Mouse (Mus musculus): ENCODE measurements at regions not wholly inside any gene's neighbourhood (a gene's known extent, or its start where the extent isn't known, plus 50 kb on each side); places are given as distances from the start of the nearest gene placed in this dataset.

DNA sequence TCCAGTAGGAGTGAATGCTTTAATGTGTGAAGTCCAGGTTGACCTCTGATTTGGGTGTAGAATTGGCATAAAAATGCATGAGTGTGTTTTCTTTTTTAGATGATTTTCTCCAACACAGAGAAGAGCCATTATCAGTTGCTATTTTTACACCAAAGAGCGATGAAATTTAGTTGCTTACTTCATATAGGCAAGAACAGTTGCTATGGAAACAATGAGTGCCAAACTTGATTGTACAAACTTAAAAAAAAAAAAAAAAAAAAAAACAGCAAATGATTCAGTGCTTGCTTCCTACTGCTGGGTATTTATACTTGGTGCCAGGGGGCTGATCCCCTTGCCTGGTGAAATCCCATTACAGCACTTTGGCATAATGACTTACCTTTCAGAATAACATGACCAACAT lies 268.0 kb downstream of the Sec23a start:
- in situ Hi-C loops (cut with MboI, MseI) = no loop called here

DNA sequence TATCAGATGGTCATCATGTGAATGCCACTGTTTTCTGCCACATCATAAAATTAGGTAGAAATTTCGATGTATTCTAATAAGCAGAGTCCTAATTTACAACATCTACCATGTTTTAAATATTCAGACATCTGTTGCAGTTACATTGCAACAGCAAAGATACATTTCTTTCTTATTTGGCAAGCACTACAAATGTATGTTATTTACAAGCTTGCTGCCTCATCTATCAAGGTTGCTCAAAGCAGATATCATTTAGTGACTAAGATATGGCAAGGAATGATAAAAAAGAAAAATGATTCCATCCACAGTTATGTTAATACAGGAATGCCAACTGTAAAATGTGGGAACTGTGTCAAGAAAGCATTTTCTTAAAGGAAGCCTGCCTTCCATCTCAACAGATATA lies 283.7 kb downstream of the Sec23a start:
- in situ Hi-C loops (cut with MboI, MseI) = no loop called here

DNA sequence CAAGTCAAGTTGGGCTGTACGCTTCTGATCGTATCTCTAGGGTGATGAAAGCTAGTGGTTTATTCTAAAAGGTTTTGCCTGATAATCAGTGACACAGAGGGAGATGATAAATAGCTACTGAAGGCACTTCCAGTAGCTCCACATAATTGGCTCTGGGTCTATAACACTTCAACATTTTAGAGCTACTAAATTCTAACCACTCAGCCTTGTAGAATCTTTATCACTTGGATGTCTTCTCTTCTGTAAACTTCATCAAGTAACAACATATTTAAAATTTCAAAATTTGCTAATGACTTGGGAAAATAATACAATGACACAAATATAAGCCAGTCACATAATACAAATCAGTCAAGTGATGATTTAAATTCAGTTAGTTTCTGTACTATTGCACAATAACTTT lies 284.3 kb downstream of the Sec23a start:
- in situ Hi-C loops (cut with MboI, MseI) = no loop called here

DNA sequence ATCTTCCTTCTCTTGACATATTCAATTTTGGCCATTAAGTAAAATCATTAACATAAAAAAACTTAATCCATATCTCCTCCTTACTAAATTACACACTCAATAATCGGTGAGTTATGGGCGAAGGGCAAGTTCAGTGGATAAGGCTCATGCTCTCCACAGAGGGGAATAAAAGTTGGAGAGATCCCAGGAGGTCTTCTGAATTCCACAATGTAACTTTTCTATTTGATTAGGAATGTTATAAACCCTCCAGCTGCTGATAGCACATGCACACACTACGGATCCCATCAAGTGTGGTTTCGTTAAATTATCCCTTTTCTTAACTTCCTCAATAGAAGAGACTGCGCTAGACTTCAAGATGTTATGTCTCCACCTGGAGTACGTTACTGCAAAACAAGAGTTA lies 293.9 kb downstream of the Sec23a start:
- in situ Hi-C loops (cut with MboI, MseI) = no loop called here

DNA sequence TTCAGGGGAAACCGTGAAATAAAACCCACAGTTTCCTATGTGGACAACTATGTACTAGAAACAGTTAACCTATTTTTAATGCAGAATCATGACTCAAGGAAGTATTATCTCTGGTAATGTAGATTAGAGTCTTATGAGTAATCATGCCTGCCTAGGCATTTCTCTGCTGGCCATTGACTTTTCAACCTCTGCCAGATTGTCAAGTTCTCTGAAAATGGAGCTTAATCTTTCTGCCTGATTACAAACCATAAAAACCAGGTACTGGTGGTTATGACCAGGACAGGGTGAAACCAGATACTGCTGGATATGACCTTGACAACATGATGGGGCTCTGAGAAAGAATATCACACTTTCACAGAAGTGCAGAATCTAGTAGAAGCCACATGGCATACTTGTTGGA lies 297.6 kb downstream of the Sec23a start:
- in situ Hi-C loops (cut with MboI, MseI) = loop anchor here in 1 of 2 experiments (5.0 kb wide), 1 partner anchor 83 kb away; no protein-coding TSS in a partner anchor

DNA sequence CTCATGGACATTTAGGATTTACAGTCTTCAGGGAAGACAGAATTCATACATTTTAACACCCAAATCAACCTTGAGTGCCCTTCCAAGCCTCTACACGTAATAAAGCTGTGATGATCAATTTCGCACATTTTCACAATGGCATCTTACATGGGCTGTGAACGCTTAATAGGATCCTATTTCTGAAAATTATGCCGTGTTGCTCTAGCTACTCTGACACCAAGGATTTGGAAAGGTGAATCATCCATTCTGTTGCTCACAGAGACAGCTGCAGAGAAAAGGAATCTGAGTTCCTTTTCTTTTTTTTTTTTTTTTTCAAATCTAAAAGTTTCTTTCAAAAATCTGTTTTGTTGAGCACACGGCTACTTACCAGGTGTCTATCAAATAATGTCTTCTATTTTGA lies 316.1 kb downstream of the Sec23a start:
- in situ Hi-C loops (cut with MboI, MseI) = no loop called here

DNA sequence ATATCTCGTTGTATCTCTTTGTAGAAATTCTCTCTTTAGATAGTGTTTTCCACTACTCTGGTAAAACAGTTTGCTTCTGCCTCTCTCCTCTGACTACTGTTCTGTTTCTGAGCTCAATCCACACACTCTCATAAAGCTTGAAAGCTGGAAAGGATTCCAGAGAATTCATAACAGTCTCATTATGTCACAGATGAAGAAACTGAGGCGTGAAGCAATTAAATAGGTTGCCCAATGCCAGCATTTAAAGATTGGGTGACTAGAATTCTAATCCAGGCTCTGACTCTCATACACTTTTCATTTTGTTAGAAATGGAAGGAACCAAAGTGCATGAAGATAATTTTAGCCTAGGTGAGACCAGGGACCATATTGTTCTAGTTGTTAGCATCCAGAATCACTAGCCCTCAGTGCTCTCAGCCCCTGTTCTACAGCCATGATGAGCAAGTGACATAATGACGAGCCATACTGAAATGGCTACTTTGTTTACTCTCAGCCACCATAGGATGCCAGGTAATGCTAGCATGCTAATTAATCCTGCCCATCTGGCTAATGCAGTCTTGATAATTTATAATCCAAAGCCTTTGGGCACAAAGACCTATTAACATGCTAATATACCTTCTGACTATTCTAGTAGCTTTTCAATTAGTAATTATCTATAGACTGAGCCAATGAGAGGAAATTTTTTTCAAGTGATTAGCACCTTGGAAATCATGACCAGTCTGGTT lies 341.7 kb downstream of the Sec23a start:
- in situ Hi-C loops (cut with MboI, MseI) = no loop called here

DNA sequence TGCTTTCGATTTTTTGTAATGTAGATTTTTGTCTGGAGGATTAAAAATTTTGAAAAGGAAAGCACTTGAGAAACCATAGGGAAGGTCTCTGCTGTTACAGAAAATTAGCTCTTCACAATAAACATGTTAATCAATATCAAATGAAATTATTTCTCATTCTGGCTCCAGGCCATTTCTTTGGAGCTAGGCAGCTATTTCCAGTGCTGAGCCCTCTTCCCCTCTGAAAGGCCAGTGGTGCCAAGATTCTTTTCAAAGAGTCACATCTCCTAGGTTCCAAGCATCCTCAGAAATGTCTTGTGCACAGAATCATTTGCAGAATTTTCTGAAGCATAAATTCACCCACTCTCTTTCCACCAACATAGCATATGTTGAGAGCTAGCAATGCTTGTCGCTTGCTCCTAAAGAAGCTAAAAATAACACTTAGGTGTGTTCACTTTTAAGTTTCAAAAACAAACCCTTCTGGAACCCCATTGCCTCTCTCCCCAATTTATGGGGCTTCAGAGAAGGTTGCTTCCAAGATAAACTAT lies 357.2 kb downstream of the Sec23a start:
- in situ Hi-C loops (cut with MboI, MseI) = no loop called here

DNA sequence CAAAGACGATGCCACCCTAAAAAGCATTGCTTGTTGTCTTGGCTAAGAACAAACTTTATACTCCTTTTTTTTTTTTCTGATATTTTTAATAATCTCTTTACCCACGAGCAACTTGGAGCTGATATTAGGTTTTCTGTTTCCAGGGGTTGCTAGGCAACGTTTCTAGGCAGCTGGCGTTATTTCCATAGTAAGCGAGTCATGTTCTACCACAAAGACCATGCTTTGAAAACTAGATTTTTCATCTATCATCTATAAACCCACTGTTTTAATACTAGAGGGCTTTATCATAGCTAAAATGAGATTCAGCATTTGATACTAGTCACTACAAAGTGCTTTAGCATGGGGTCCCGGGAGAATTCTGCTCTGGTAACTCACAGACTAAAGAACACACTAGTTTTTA lies 358.1 kb downstream of the Sec23a start:
- in situ Hi-C loops (cut with MboI, MseI) = no loop called here

DNA sequence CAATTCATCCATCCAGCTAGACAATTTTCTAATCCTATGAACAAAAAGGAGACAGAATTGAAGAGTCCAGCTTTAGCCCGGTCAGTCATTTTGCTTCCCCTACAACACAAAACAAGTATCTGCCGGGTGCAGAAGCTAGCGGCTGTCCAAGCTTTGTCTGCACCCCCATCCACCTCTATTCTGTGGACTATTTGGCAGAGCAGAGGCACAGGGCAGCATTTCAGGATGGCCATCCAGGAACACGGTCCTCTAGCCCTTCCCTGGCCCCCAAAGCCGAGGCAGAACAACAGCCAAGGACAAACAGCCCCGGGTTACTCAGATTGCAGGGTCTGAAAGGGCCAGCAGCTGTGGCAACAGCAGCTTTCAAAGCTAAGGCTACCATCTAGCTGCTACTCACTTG lies 358.6 kb downstream of the Sec23a start:
- in situ Hi-C loops (cut with MboI, MseI) = no loop called here

DNA sequence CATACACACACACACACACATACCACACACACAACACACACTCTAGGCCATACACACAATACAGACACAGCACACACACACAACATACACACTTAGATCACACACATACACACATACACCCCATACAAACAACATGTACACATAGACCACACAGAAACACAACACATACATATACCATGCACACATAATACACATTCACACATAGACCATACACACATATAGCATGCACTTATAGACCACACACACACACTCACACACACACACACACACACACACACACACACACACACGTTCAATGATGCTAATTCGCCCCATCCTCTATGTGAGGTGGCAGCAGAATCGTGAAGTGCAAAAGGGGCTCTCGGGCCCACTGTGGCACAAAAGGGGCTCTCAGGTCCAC lies 359.1 kb downstream of the Sec23a start:
- in situ Hi-C loops (cut with MboI, MseI) = no loop called here

DNA sequence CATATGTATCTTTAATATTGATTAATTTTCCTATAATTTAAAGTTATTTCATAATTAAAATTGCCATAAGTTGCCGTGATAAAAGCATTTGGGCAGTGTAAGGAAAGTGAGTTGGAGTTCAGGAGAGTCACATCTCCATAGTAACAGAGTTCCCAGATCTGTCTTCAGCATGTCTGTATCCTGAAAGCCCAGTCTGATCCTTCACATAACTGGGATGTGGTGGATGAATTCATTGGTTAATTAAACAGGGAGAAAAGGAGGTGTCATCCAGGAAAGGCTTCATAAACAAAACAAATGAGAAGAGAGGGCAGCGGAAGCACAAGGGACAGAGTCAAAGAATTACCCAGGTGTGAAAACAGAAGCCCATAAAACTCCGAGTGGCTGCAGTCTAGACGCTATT lies 363.5 kb downstream of the Sec23a start:
- in situ Hi-C loops (cut with MboI, MseI) = loop anchor here in 1 of 2 experiments (25.0 kb wide), 1 partner anchor 836 kb away; no protein-coding TSS in a partner anchor

DNA sequence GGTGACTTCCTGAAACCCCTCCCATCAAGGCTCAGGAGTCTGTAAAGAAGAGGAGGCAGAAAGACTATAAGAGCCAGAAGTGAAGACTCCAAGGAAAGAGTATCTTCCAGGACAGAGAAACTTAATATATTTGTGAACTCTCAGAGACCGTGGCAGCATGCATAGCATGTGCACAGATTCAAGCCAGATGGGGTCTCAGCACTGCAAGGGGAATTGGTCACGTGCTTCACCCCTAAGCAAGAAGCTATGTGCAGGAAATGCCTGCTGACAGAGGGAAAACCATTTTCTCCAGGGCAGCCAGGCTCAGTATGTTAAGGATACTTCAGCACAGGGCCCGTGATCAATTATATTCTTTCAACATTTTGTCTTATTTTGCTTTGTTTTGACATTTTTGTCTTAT lies 368.0 kb downstream of the Sec23a start:
- in situ Hi-C loops (cut with MboI, MseI) = loop anchor here in 1 of 2 experiments (25.0 kb wide), 1 partner anchor 832 kb away; no protein-coding TSS in a partner anchor

DNA sequence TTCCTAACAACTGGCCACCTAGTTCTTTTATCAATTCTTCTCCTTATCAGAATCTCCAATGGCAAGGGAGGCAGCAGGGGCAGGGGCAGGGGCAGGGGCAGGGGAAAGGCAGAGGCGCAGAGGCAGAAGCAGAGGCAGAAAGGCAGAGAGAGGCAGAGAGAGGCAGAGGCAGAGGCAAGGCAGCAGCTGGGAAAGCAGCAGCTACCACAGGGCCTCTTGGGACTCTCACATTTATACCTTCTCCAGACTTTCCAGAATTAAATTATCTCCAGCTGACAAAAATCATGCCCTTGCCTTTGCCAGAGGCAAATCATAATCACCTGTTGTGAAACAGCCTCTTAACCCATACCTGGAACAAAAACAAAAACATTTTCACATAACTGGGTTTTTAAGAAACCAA lies 370.4 kb upstream of the Clec14a start:
- in situ Hi-C loops (cut with MboI, MseI) = loop anchor here in 1 of 2 experiments (25.0 kb wide), 1 partner anchor 827 kb away; no protein-coding TSS in a partner anchor

DNA sequence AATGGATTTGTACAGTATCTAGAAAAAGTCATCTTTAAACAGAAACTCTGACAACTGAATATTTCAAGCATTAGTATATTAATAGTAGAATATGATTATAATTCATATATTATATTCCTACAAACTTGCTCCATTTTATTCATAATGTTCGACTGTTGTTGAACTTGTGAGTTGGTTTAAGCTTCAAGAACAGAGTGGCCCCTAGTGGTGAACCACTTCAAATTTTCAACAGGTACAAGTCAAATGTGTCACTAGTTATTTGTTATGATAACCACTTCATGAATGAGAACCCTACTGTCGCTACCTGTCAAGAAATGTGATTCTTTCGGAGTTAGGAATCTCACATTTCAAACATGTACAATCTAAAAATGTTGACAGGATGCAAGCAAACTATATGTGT lies 369.2 kb upstream of the Clec14a start:
- in situ Hi-C loops (cut with MboI, MseI) = loop anchor here in 1 of 2 experiments (25.0 kb wide), 1 partner anchor 826 kb away; no protein-coding TSS in a partner anchor

DNA sequence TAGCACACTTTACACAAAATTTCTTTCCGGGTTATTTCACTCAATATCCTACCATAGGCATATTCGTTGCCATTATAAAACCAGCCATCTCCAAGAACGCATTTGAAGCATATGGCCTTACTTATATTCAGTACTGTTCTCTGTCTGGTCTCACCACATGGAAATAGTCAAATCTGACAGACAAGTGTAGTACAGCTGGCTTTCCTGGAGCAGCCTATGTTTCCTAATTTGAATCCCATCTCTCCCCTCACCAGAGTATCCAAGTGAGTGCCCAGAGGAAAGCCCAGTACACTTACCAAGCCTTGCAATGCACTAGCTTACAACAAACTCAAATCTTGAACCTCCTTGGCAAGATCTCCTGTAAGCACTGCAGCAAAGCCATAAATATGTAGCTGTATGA lies 363.4 kb upstream of the Clec14a start:
- in situ Hi-C loops (cut with MboI, MseI) = loop anchor here in 1 of 2 experiments (25.0 kb wide), 1 partner anchor 820 kb away; no protein-coding TSS in a partner anchor

DNA sequence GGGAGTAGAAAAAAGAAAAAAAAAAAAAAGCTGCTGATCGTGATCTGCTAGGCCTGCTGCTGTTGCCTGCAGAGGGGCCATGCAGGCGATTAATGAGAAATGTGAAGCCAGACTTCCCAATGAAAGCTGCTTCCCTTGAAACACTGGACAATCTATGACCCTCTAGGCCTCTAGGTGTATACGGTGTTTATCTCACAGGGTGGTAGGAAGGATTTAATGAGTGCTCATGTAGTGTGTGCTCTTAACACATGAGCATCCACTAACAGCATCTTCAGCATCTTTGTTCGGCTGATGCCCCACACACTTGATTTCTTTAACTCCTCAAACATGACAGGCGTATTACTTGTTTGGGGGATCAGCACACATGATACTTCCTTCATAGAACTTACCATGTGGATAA lies 359.7 kb upstream of the Clec14a start:
- in situ Hi-C loops (cut with MboI, MseI) = loop anchor here in 1 of 2 experiments (25.0 kb wide), 1 partner anchor 817 kb away; no protein-coding TSS in a partner anchor

DNA sequence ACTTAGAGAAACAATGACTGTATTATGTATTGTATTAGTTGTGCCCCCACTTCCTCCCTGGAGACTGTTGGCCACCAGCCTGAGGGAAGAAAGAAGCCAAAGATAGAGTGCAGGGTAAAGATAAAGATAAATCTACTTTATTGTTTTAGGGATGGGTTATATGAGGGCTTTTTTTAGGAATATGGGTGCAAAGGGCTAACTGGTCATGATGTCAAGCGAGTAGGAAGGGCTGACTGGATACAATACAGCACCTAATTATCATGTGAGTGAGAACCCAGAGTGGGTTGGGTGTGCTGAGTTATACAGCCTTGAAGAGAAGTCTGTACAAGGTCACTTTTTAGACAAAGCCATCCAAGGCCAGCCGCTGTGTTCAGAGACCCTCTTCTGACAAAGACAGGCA lies 356.1 kb upstream of the Clec14a start:
- in situ Hi-C loops (cut with MboI, MseI) = loop anchor here in 1 of 2 experiments (25.0 kb wide), 1 partner anchor 813 kb away; no protein-coding TSS in a partner anchor

DNA sequence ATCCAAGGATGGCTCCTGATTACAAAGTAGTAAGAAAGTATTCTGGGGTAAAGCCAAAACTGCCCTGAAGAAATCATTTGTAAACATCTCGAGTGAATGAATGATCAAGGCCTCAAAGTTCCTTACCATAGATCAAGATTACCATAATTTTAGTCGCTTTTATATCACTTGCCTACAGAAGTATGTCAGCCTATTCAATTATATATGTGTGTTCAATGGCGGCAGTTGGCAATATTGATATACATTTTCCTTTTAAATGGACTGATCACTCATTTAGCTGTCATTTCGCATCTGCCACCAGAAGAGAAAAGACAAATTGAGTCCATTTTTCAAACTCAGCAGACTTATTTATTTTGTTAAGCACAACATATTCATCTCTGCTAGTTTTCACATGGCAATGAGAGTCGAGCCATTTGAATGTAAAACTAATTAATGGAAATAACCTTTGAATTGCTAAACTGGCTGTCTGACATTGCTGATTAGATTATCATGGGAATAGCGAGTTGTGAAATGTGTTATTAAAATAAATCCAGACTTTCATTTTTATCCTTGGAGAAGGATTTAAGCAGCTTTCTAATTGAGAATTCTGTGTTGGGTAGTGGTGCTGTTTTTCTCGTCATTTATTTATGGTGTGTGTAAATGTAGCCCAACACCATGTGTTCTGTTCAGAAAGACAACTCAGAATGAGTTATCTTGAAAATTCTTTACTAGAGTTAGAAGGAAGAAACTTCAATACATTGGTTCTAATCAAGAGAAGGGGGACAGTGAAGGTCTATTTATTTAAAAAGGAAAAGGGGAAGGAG lies 350.6 kb upstream of the Clec14a start:
- in situ Hi-C loops (cut with MboI, MseI) = no loop called here

DNA sequence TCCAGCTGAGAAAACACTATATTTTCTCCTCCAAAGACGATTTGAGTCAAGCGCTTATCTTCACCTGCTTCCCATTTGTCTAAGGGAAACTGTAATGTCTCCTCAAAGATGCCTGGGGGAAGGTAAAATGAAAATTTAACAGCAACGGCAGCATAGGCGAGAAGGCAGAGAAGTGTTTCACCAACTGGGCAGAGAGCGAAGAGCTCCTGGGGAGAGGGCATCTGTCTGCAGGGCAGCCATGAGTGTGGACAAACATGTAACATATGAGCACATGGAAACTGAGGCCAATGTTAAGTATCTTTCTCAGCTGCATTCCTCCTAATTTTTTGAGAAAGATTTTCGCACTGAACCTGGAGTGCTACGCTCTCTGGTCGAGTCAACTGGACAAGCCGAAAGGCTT lies 325.7 kb upstream of the Clec14a start:
- in situ Hi-C loops (cut with MboI, MseI) = no loop called here

DNA sequence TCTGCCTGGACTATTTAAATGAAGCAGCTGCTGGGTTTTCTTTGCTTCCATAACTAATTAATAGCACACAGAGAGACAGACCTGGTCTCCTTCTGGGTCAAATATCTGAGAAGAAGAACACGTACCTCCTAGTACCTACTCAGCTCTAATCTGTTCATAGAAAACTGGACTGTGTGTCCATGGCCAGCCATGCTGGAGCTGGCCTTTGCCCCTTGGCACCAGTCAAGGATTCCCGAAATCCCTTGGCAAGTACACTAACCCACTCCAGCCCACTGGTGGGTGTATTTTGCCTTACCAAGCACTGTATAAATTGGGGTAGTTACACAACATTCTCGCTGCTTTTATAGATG lies 322.4 kb upstream of the Clec14a start:
- in situ Hi-C loops (cut with MboI, MseI) = no loop called here

Measured in T-helper 17 cell (primary cell).